Mouse (Mus musculus) frontal cortex, adult 2 months (tissue): ENCODE results near the gene Lenep. TPM values are rescaled to one million over a fixed set of nuclear protein-coding genes. Genes with fewer than 3 reads are reported as not detected.
A peak's percentile ranks its signal among the peaks of the same experiment; 100 is the strongest.

ENCODE experiments used
- DNase-seq, 2 experiments: peaks; one replicate each; pipeline ENCODE4 v3.0.0; 2022; ENCODE audit warnings: low spot score in 1 of 2; ENCODE audit errors: extremely low spot score in 1 of 2
- polyA plus RNA-seq: library from polyadenylated mRNA; depleted of rRNA; stranded (reverse); fragments of >200 nt; gene quantifications from 2 replicates; pipeline ENCODE4 v1.2.3, GENCODE M21; 2012

The Lenep gene
- polyA plus RNA-seq, 1 experiment: 6.3 TPM

- DNase-seq: no peak
These were observed 9.7 kb downstream of the Lenep start for GRCm38 (mm10) chr3:89392871-89393311.

- no peak for DNase-seq
These were observed 10.7 kb downstream of the Lenep start for GRCm38 (mm10) chr3:89391663-89392511.

- no peak for DNase-seq
These were observed 11.6 kb downstream of the Lenep start for GRCm38 (mm10) chr3:89390699-89391662.

GRCm38 (mm10) chr3:89390111-89390515 is 12.5 kb downstream of the Lenep start:
- DNase-seq: no peak

- DNase-seq: peak in 1 of 2 experiments; percentile 58
These were observed 13.5 kb downstream of the Lenep start for GRCm38 (mm10) chr3:89388901-89389740.

- no peak for DNase-seq
These were observed 14.3 kb downstream of the Lenep start for GRCm38 (mm10) chr3:89388134-89388881.

- no peak for DNase-seq
These were observed 15.0 kb downstream of the Lenep start for GRCm38 (mm10) chr3:89387632-89388031.

- no peak for DNase-seq
These were observed 15.9 kb downstream of the Lenep start for GRCm38 (mm10) chr3:89386438-89387420.

- no peak for DNase-seq
These were observed 17.1 kb downstream of the Lenep start for GRCm38 (mm10) chr3:89385451-89385850.

GRCm38 (mm10) chr3:89384331-89385076 is 18.1 kb downstream of the Lenep start:
- no peak for DNase-seq

GRCm38 (mm10) chr3:89383651-89384255 is 18.8 kb downstream of the Lenep start:
- no peak for DNase-seq

- DNase-seq: no peak
These were observed 19.6 kb downstream of the Lenep start for GRCm38 (mm10) chr3:89382950-89383349.

GRCm38 (mm10) chr3:89382033-89382882 is 20.3 kb downstream of the Lenep start:
- DNase-seq: no peak

- no peak for DNase-seq
These were observed 21.4 kb downstream of the Lenep start for GRCm38 (mm10) chr3:89381233-89381632.

GRCm38 (mm10) chr3:89380711-89381110 is 21.9 kb downstream of the Lenep start:
- no peak for DNase-seq

GRCm38 (mm10) chr3:89380291-89380690 is 22.3 kb downstream of the Lenep start:
- no peak for DNase-seq
